Comparison of ENCODE assay signal across 11 mouse cellular contexts in the genomic region with DNA sequence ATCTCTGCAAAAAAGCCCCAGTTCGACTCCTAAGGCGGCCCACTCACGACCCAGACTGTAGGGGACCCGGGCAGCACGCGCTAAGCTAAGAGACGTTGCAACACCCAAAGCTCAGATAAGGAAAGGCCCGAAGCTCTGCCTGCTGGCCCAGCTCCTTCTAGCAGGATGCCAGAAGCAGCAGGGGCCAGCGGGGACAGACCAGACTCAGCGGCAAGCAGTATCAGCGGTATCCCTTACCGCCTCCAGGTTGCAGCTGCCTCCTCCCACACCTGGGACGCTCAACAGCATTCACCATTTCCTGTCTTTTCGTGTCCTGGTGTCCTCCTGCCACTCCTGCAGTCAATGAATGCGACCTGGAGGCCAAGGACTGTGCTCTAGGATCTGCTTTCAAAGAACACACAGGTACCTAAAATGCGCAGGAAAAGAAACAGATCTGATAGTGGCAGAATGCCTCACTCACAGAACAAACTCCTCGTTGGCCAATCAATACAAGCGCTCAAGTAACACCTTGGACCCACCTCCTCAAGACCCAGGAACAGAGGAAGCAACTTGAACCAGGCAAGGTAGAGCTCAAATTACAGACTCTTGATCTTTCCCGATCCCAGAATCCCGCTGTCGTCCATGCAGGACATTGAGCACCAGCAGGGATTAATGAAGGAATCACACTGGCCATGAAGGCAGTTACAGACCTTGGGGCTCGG. TPM values are rescaled to one million over a fixed set of nuclear protein-coding genes. Genes with fewer than 3 reads are reported as not detected.
DNase-seq lines count a peak whose midpoint lies in the region; ATAC-seq and TF ChIP-seq lines count a peak whose summit lies in the region.
"Had no signal": no experiment of that assay in that cellular context is flagged by ENCODE, and none has a peak within 500 bp of the region (broad histone marks: within the 10 kb centered on the region; RNA-seq: fewer than 3 reads in every experiment).

No protein-coding gene starts in this region.

- peak; percentile 78 for ATAC-seq in intestine, embryonic 14.5 days (replicated peaks; ENCODE audit: low FRiP score, low TSS enrichment, low read depth)
- ATAC-seq in frontal cortex, adult (ENCODE audit: low TSS enrichment), result no peak
- ATAC-seq: midbrain, embryonic 16.5 days had no signal

- 3% methylated on average over 22 of the region's 22 CpGs for WGBS in intestine, embryonic 14.5 days
- WGBS in small intestine, adult 2 months, result 7% methylated on average over 22 of the region's 22 CpGs

- no peak for TF ChIP-seq CTCF in small intestine, adult 2 months (IDR thresholded peaks at IDR 0.05; ENCODE audit: extremely low read depth, insufficient read length, insufficient replicate concordance, low read depth, low read length)

- peak overlapping the region; percentile 34 for H3K4me2 ChIP-seq in intestine, embryonic 14.5 days (ENCODE audit: low read length)

- peak overlapping the region; percentile 25 for H3K4me3 ChIP-seq in intestine, embryonic 14.5 days (ENCODE audit: low read depth, low read length)
- peak overlapping the region; percentile 41 for H3K4me3 ChIP-seq in small intestine, adult 2 months (ENCODE audit: low read depth, low read length)

- TF ChIP-seq POLR2A in small intestine, adult 2 months (IDR thresholded peaks at IDR 0.05; ENCODE audit: low read depth, low read length), result no peak

- peaks cover 22% of the 10 kb centered on the region for H3K36me3 ChIP-seq in intestine, embryonic 14.5 days (ENCODE audit: control insufficient read depth, insufficient read depth, low read length)
- H3K36me3 ChIP-seq in small intestine, adult 2 months (ENCODE audit: control insufficient read depth, insufficient read depth, low read length), result peaks cover 4% of the 10 kb centered on the region

- H3K9ac ChIP-seq in intestine, embryonic 14.5 days (ENCODE audit: low read length), result 0 out of 2 replicates have a peak overlapping the region, but pooled peaks have one; percentile 1

- H3K9me3 ChIP-seq in intestine, embryonic 14.5 days (ENCODE audit: control insufficient read depth, low read length), result no peaks in the 10 kb centered on the region

- H3K27ac ChIP-seq in intestine, embryonic 14.5 days (ENCODE audit: low read depth), result 0 out of 2 replicates have a peak overlapping the region, but pooled peaks have one; percentile 16
- H3K27ac ChIP-seq in small intestine, adult 2 months (ENCODE audit: insufficient read depth, low read depth, low read length), result no peak overlapping the region

- DNase-seq in cerebellum, postnatal 14 days, result peak; percentile 3 to 8
- DNase-seq in cerebellum, adult 9-10 months, result no peak
- peak; percentile 8 to 11 for DNase-seq in kidney, postnatal 4 days
- DNase-seq in kidney, adult 9 months, result no peak
- peak; percentile 68 for DNase-seq in intestine, embryonic 14.5 days (ENCODE audit: low spot score)
- DNase-seq in adrenal gland, postnatal 36 days, result no peak
- DNase-seq: gastrocnemius, postnatal 14 days; kidney, adult 18-20 months had no signal

- no peaks in the 10 kb centered on the region for H3K27me3 ChIP-seq in intestine, embryonic 14.5 days (replicated peaks; ENCODE audit: control insufficient read depth, insufficient read depth, low read length)
- no peaks in the 10 kb centered on the region for H3K27me3 ChIP-seq in small intestine, adult 2 months (ENCODE audit: control insufficient read depth, insufficient read depth, low read length)

- no peaks in the 10 kb centered on the region for H3K4me1 ChIP-seq in intestine, embryonic 14.5 days (replicated peaks; ENCODE audit: control insufficient read depth, insufficient read depth, low read length)
- H3K4me1 ChIP-seq in small intestine, adult 2 months (ENCODE audit: control insufficient read depth, insufficient read depth, insufficient read length, low read length), result peaks cover 8% of the 10 kb centered on the region

RNA-seq across cellular contexts. Expression of gene Zfp870, which starts 13.8 kb away (rescaled TPM):
- 6.7 and 8.6 TPM in 2 replicates for polyA plus RNA-seq in intestine, embryonic 14.5 days (2014; fragmentation: Nextera tagmentation; extraction: Ambion mirVana)
- polyA plus RNA-seq in small intestine, adult 2 months (2012; rRNA removed), result 0.09 and 0.30 TPM in 2 replicates
- 10 to 100 TPM in 1 of 2 experiments, 1 to 10 TPM in 1; 9.9 to 10.5 TPM for total RNA-seq in adrenal gland, postnatal 36 days (2021)

RNA-seq across cellular contexts. Expression of gene Cyp4f14, which starts 39.5 kb away (rescaled TPM):
- 0.73 and 0.78 TPM in 2 replicates for polyA plus RNA-seq in intestine, embryonic 14.5 days (2014; fragmentation: Nextera tagmentation; extraction: Ambion mirVana)
- 364 and 1,373 TPM in 2 replicates for polyA plus RNA-seq in small intestine, adult 2 months (2012; rRNA removed)
- total RNA-seq in adrenal gland, postnatal 36 days (2021), result 10 to 100 TPM in 1 of 2 experiments, 1 to 10 TPM in 1; 7.3 to 10.1 TPM

RNA-seq across cellular contexts. Expression of gene Zfp799, which starts 47.6 kb away (rescaled TPM):
- 14.2 and 16.9 TPM in 2 replicates for polyA plus RNA-seq in intestine, embryonic 14.5 days (2014; fragmentation: Nextera tagmentation; extraction: Ambion mirVana)
- polyA plus RNA-seq in small intestine, adult 2 months (2012; rRNA removed), result 2.6 and 6.9 TPM in 2 replicates
- 10 to 100 TPM; 11.4 to 12.1 TPM for total RNA-seq in adrenal gland, postnatal 36 days (2021)

Comparison
In these comparisons a context has a peak if more than half of its experiments do, and no peak if none do; other contexts are left out.
1. DNase-seq: peak in cerebellum, postnatal 14 days (2 of 2), kidney, postnatal 4 days (2 of 2) and intestine, embryonic 14.5 days (single experiment); none in cerebellum, adult 9-10 months (single experiment), kidney, adult 9 months (single experiment) and adrenal gland, postnatal 36 days (0 of 2).
2. RNA of gene Cyp4f14, which starts 39.5 kb away (polyA plus RNA-seq): 364 to 1,373 TPM in small intestine, adult 2 months; 0.73 to 0.78 TPM in intestine, embryonic 14.5 days; every median in the first group is over 100 times any median in the second.